Mouse (Mus musculus) kidney, adult 2 months (tissue): Measurements from ENCODE around the gene Pbx3. TPM values are rescaled to one million over a fixed set of nuclear protein-coding genes. Genes with fewer than 3 reads are reported as not detected.

Source experiments
- DNase-seq: peaks from one replicate; pipeline ENCODE4 v3.0.0; 2021
- H3K27ac ChIP-seq: fragments of 200-500 bp; 2 replicates; pipeline ENCODE4 v1.5.1; 2012; ENCODE audit warnings: low read depth, low read length, control low read depth, inconsistent platforms; ENCODE audit not compliant: insufficient read depth
- H3K27me3 ChIP-seq: fragments of 200-500 bp; replicated peaks from 2 replicates; pipeline ENCODE4 v1.6.1; 2012; ENCODE audit warnings: mild to moderate bottlenecking, moderate library complexity, low read length, inconsistent platforms; ENCODE audit not compliant: control insufficient read depth, insufficient read depth
- H3K36me3 ChIP-seq: fragments of 200-500 bp; 2 replicates; pipeline ENCODE4 v1.6.1; 2012; ENCODE audit warnings: mild to moderate bottlenecking, moderate library complexity, low read length, inconsistent platforms; ENCODE audit not compliant: control insufficient read depth, insufficient read depth
- H3K4me1 ChIP-seq: fragments of 200-500 bp; 2 replicates; pipeline ENCODE4 v1.6.1; 2011; ENCODE audit warnings: low read length; ENCODE audit not compliant: control insufficient read depth, insufficient read depth
- H3K4me3 ChIP-seq: fragments of 200-500 bp; 2 replicates; pipeline ENCODE4 v1.5.1; 2011; ENCODE audit warnings: mild to moderate bottlenecking, low read depth, low read length, control low read depth; ENCODE audit not compliant: insufficient read depth
- CTCF ChIP-seq: fragments of 200-500 bp; conservative IDR thresholded peaks from 2 replicates; pipeline ENCODE4 v1.5.1; 2011; ENCODE audit warnings: low read depth, mild to moderate bottlenecking, control low read depth, low read length, moderate library complexity, mixed read lengths; ENCODE audit not compliant: insufficient read depth, insufficient read length
- POLR2A ChIP-seq: fragments of 200-500 bp; IDR thresholded peaks from one replicate; pipeline ENCODE4 v1.6.1; 2011; ENCODE audit warnings: low read depth, low read length, control low read depth
- WGBS: fragments of 180-500 bp; shearing (Covaris S2); methylation state at CpG from one replicate; pipeline ENCODE4 v1.1.7; 2018; 5-methylcytosine and 5-hydroxymethylcytosine counted together
- polyA plus RNA-seq: library from polyadenylated mRNA; depleted of rRNA; stranded (reverse); fragments of >200 nt; gene quantifications from 2 replicates; pipeline ENCODE4 v1.2.3, GENCODE M21; 2012

Pbx3 gene
- polyA plus RNA-seq, 1 experiment: 5.6 TPM

GRCm38 (mm10) chr2:34368396-34368795, 4.5 kb downstream of the Pbx3 start:
- no peak overlapping the region for H3K27ac ChIP-seq
- no peaks in the 10 kb centered on the region for H3K27me3 ChIP-seq
- no peaks in the 10 kb centered on the region for H3K4me1 ChIP-seq
- WGBS: 68% methylated on average over 6 of the region's 6 CpGs
- H3K4me3 ChIP-seq: no peak overlapping the region
- DNase-seq: no peak
- TF ChIP-seq CTCF (no peak), POLR2A (no peak)
- H3K36me3 ChIP-seq: no peaks in the 10 kb centered on the region

- no peak for DNase-seq
- Histone ChIP-seq H3K4me3 (no peak overlapping the region), H3K36me3 (no peaks in the 10 kb centered on the region), H3K27me3 (no peaks in the 10 kb centered on the region), H3K27ac (no peak overlapping the region), H3K4me1 (no peaks in the 10 kb centered on the region)
- TF ChIP-seq CTCF (no peak), POLR2A (no peak)
- 77% methylated on average over 2 of the region's 2 CpGs for WGBS
Observed at GRCm38 (mm10) chr2:34367024-34367423, 5.9 kb downstream of the Pbx3 start.

DNA sequence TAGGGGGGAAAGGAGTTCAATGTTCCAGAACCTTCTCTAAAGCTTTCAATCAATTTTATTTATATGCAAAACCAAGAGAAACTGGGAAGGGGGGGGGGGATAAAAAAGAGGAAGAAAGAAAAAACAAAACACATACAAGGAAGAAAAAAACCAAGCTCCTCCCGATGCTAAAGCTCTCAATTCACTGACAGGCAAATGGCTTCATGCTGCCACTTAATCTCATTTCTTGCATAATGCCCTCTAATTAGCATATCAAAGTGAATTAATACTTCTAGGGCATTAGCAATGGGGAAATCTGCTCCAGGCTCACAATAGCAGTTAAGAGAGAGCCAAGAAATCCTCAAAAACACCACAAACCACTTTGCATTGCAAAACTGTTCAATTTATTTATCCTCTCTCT, 9.3 kb downstream of the Pbx3 start:
- DNase-seq: no peak
- Histone ChIP-seq H3K27ac (no peak overlapping the region), H3K4me3 (no peak overlapping the region), H3K4me1 (no peaks in the 10 kb centered on the region), H3K36me3 (no peaks in the 10 kb centered on the region), H3K27me3 (no peaks in the 10 kb centered on the region)
- TF ChIP-seq POLR2A: no peak
- TF ChIP-seq CTCF: no peak
- 38% methylated on average over 1 of the region's 1 CpGs for WGBS

DNA sequence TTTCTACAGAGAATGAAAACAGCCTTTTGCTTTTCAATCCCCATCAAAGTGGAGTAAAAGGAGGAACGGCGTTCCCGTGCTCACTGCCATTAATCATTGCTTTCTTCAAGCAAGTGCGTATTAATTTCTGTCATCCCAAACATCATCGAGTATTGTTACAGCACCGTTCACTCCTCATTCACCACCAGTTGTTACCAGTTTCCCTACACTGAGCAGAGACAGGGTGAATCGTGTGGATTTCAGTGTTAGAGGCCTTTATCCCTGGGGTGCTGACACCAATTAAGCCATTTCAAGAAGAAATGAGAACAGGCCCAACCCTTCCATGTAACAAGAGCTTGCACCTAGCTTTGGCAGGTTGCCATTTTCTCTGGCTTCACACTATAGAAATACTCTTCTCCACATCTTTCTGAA, 17.1 kb downstream of the Pbx3 start:
- WGBS: 49% methylated on average over 7 of the region's 7 CpGs
- Histone ChIP-seq H3K27me3 (no peaks in the 10 kb centered on the region), H3K27ac (no peak overlapping the region), H3K36me3 (no peaks in the 10 kb centered on the region), H3K4me3 (no peak overlapping the region), H3K4me1 (no peaks in the 10 kb centered on the region)
- DNase-seq: no peak
- no peak for TF ChIP-seq POLR2A
- TF ChIP-seq CTCF: no peak

GRCm38 (mm10) chr2:34352006-34352405, 20.9 kb downstream of the Pbx3 start:
- no peak overlapping the region for H3K27ac ChIP-seq
- no peaks in the 10 kb centered on the region for H3K36me3 ChIP-seq
- TF ChIP-seq POLR2A: no peak
- TF ChIP-seq CTCF: no peak
- H3K27me3 ChIP-seq: no peaks in the 10 kb centered on the region
- no peak for DNase-seq
- H3K4me3 ChIP-seq: no peak overlapping the region
- no peaks in the 10 kb centered on the region for H3K4me1 ChIP-seq

GRCm38 (mm10) chr2:34347096-34347495, 25.8 kb downstream of the Pbx3 start:
- DNase-seq: no peak
- Histone ChIP-seq H3K27ac (no peak overlapping the region), H3K4me3 (no peak overlapping the region), H3K36me3 (no peaks in the 10 kb centered on the region), H3K27me3 (no peaks in the 10 kb centered on the region), H3K4me1 (no peaks in the 10 kb centered on the region)
- WGBS: 87% methylated on average over 6 of the region's 6 CpGs
- TF ChIP-seq CTCF (no peak), POLR2A (no peak)

DNA sequence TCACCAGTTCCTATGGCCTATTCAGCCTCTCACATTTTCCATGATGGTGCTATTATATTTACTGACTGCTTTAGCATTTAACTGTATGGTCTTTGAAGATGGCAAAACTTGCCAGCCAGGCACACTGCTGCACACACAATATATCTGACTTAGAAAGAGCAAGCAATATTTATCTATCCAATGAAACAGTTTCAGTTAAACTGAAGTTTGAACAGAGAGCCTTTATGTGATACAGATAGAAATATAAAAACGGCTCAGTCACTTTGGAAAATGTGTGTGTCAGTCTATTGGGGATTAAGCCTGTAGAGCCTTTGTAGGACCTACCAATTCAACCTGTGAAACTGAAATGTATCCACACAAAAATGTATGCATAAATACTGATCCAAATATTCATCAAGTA, 74.3 kb downstream of the Pbx3 start:
- no peak overlapping the region for H3K4me3 ChIP-seq
- no peak for DNase-seq
- no peak overlapping the region for H3K27ac ChIP-seq
- TF ChIP-seq CTCF (no peak), POLR2A (no peak)
- no peaks in the 10 kb centered on the region for H3K27me3 ChIP-seq
- no peaks in the 10 kb centered on the region for H3K36me3 ChIP-seq
- 85% methylated on average over 1 of the region's 1 CpGs for WGBS
- no peaks in the 10 kb centered on the region for H3K4me1 ChIP-seq

GRCm38 (mm10) chr2:34298202-34298601, 74.7 kb downstream of the Pbx3 start:
- Histone ChIP-seq H3K36me3 (no peaks in the 10 kb centered on the region), H3K27ac (no peak overlapping the region), H3K27me3 (no peaks in the 10 kb centered on the region), H3K4me3 (no peak overlapping the region), H3K4me1 (no peaks in the 10 kb centered on the region)
- 98% methylated on average over 3 of the region's 3 CpGs for WGBS
- TF ChIP-seq CTCF (no peak), POLR2A (no peak)
- no peak for DNase-seq
